Mouse (Mus musculus) layer of hippocampus, postnatal 36 days (tissue): ENCODE results near the gene Pklr. TPM values are rescaled to one million over a fixed set of nuclear protein-coding genes. Genes with fewer than 3 reads are reported as not detected.
"Not testable (repeated sequence)": the region's sequence is repeated elsewhere in the genome, so short reads cannot be mapped to it uniquely, and the experiment has no call there.

Source experiments
- DNase-seq, 2 experiments: peaks; one replicate each; pipeline ENCODE4 v3.0.0; 2022
- total RNA-seq, 2 experiments: library from RNA; stranded (reverse); gene quantifications; 2 replicates each; pipeline ENCODE4 v1.2.3; 2021

Pklr gene
- total RNA-seq, 2 experiments from 2014 or later: not detected

- DNase-seq: no peak
Measured at GRCm38 (mm10) chr3:89124241-89124640, 11.7 kb upstream of the Pklr start.

- DNase-seq: no peak
Measured at GRCm38 (mm10) chr3:89125981-89126380, 10.0 kb upstream of the Pklr start.

- no peak for DNase-seq
Measured at GRCm38 (mm10) chr3:89129908-89130307, 6.0 kb upstream of the Pklr start.

- DNase-seq: peak; percentile 17 to 21
Measured at GRCm38 (mm10) chr3:89131816-89132215, 4.1 kb upstream of the Pklr start.

- DNase-seq: peak; percentile 35 to 44
Measured at GRCm38 (mm10) chr3:89132285-89133062, 3.5 kb upstream of the Pklr start.

- no peak for DNase-seq
Measured at GRCm38 (mm10) chr3:89133063-89133450, 2.9 kb upstream of the Pklr start.

- DNase-seq: no peak
Measured at GRCm38 (mm10) chr3:89133752-89134151, 2.2 kb upstream of the Pklr start.

GRCm38 (mm10) chr3:89136365-89136764 is 423 bp downstream of the Pklr start:
- no peak for DNase-seq

GRCm38 (mm10) chr3:89144821-89145220 is 8.9 kb downstream of the Pklr start:
- DNase-seq: no peak

- no peak for DNase-seq
Measured at GRCm38 (mm10) chr3:89145566-89145965, 9.6 kb downstream of the Pklr start.

- no peak for DNase-seq
Measured at GRCm38 (mm10) chr3:89147101-89147978, 11.4 kb downstream of the Pklr start.

- DNase-seq: no peak
Measured at GRCm38 (mm10) chr3:89147979-89148311, 12.0 kb downstream of the Pklr start.

- DNase-seq: no peak
Measured at GRCm38 (mm10) chr3:89148567-89148966, 12.6 kb downstream of the Pklr start.

GRCm38 (mm10) chr3:89152084-89152835 is 16.3 kb downstream of the Pklr start:
- DNase-seq: no peak

- DNase-seq: no peak
Measured at GRCm38 (mm10) chr3:89156951-89157350, 21.0 kb downstream of the Pklr start.

GRCm38 (mm10) chr3:89158651-89159050 is 22.7 kb downstream of the Pklr start:
- no peak for DNase-seq

- DNase-seq: no peak
Measured at GRCm38 (mm10) chr3:89159211-89159610, 23.3 kb downstream of the Pklr start.

- DNase-seq: peak in 1 of 2 experiments; percentile 38
Measured at GRCm38 (mm10) chr3:89159616-89160344, 23.8 kb downstream of the Pklr start, which contains the start of gene Hcn3. Gene Hcn3 (minus strand): TSS chr3:89160196.

GRCm38 (mm10) chr3:89161207-89161606 is 25.3 kb downstream of the Pklr start:
- DNase-seq: not testable (repeated sequence)

- DNase-seq: no peak
Measured at GRCm38 (mm10) chr3:89161786-89162185, 25.8 kb downstream of the Pklr start.

GRCm38 (mm10) chr3:89163123-89163522 is 27.2 kb downstream of the Pklr start:
- DNase-seq: no peak

GRCm38 (mm10) chr3:89163643-89164245 is 27.8 kb downstream of the Pklr start:
- no peak for DNase-seq
